Mouse (Mus musculus) C3H10T1/2 (cell line): ENCODE results near the gene Cxcl3. TPM values are rescaled to one million over a fixed set of nuclear protein-coding genes. Genes with fewer than 3 reads are reported as not detected.

Experiments used
- polyA plus RNA-seq, 2 experiments: library from polyadenylated mRNA; unstranded; fragments of >200 nt; fragmentation: generic; extraction: Trizol; gene quantifications; one replicate each; pipeline ENCODE4 v1.2.1; 2012; ENCODE audit warnings: missing spikeins in 2 of 2

Cxcl3 gene
- polyA plus RNA-seq: not detected

GRCm38 (mm10) chr5:90785659-90786588, at the start of gene Cxcl3:
TSS of gene Cxcl3 (plus strand) at chr5:90786103.

DNA sequence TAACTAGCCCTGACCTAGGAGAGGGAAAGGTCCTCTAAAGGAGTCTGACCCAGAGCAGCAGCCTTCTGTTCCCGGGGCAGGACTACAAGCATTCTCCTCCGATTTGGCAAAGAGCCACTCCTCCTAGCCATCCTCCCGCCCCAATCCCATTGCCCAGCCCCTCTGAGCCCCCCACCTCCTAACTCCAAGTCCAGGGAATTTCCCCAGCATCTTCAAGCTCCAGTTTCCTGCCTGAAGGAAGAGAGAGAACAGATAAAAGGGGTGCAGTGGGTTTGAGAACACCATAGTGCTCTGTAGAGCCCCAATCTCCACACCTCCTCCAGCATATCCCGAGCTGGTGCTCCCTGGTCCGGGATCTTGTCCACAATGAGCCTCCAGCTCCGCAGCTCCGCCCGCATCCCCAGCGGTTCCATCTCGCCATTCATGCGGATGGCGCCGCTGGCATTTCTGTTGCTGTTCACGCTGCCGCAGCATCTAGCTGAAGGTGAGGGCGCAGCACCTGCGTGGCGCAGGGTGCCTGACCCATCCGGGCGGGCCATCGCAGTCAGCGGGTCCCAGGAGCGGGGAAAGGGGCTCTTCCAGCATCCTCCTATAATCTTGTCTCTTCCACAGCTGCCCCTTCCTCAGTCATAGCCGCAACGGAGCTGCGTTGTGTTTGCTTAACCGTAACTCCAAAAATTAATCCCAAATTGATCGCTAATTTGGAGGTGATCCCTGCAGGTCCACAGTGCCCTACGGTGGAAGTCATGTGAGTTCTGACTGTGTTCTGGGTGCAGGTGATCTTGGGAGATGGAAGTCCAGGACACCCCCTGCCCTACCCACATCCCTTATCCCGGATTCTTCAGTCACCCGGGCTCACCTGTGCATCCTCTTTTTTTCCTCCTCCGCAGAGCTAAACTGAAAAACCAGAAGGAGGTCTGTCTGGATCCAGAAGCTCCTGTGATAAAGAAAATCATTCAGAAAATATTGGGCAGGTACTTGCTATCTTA, 26.5 kb upstream of the Cxcl3 start, which contains the start of gene Cxcl5:
Cxcl5 (plus strand) TSS at position 284 of the 989 bp plus-strand sequence.

DNA sequence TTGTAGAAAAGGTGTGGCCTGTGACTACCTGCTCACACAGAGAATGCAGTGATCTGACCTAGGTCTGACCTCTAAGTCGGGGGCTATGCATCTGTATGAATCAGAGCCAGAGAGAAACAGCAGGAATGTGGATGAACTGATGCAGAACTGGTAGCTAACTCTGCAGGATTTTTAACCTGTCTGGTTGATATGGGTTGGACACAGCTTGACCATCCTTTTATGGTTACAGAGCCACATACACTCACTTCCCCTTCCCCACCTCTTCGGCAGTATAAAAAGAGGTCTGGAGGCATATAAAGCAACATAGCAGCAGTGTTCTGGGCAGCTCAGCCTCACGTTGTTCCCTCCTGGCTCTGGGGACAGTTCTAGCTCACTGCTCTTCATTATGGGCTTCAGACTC, 17.7 kb upstream of the Cxcl3 start, which contains the start of gene Ppbp:
Ppbp (plus strand) TSS at position 301 of the 400 bp plus-strand sequence.

GRCm38 (mm10) chr5:90771880-90772653, 13.8 kb upstream of the Cxcl3 start, which contains the start of gene Pf4:
TSS of gene Pf4 (plus strand) at chr5:90772435.

GRCm38 (mm10) chr5:90794195-90794625, 8.3 kb downstream of the Cxcl3 start, which contains the start of gene Cxcl15:
TSS of gene Cxcl15 (plus strand) at chr5:90794534.

Other genes with a start within 250 kb of the Cxcl3 start
- gene 5830473C10Rik, start 225.0 kb upstream of the Cxcl3 start, polyA plus RNA-seq: under 1 TPM; 0.02 to 0.04 TPM
- under 1 TPM; 0.04 to 0.08 TPM for gene Rassf6, start 145.4 kb upstream of the Cxcl3 start, polyA plus RNA-seq
- gene Cxcl5, start 26.7 kb upstream of the Cxcl3 start, polyA plus RNA-seq: 10 to 100 TPM in 1 of 2 experiments, under 1 TPM in 1; 0.48 to 20.8 TPM
- under 1 TPM; 0.05 to 0.50 TPM for gene Ppbp, start 17.6 kb upstream of the Cxcl3 start, polyA plus RNA-seq
- under 1 TPM in 1 of 2 experiments, not detected in 1; 0.99 TPM for gene Pf4, start 13.7 kb upstream of the Cxcl3 start, polyA plus RNA-seq
- gene Cxcl15, start 8.4 kb downstream of the Cxcl3 start, polyA plus RNA-seq: under 1 TPM in 1 of 2 experiments, not detected in 1; 0.37 TPM
- 10 to 100 TPM in 1 of 2 experiments, under 1 TPM in 1; 0.75 to 30.1 TPM for gene Cxcl1, start 105.1 kb downstream of the Cxcl3 start, polyA plus RNA-seq
- not detected for gene Cxcl2, start 117.8 kb downstream of the Cxcl3 start, polyA plus RNA-seq
- gene Mthfd2l, start 145.0 kb downstream of the Cxcl3 start, polyA plus RNA-seq: 10 to 100 TPM; 12.9 to 41.7 TPM
- gene Epgn, start 241.4 kb downstream of the Cxcl3 start, polyA plus RNA-seq: under 1 TPM in 1 of 2 experiments, not detected in 1; 0.08 TPM